Mouse (Mus musculus) frontal cortex, adult (tissue): ENCODE results near the gene Kcnh1.

Source experiments
- ATAC-seq: cut with Nextera tagmentation; 2 replicates; pipeline ENCODE4 v1.9.2; 2017; ENCODE audit warnings: mild to moderate bottlenecking, moderate library complexity, mixed read lengths; ENCODE audit not compliant: low TSS enrichment

Gene Kcnh1

DNA sequence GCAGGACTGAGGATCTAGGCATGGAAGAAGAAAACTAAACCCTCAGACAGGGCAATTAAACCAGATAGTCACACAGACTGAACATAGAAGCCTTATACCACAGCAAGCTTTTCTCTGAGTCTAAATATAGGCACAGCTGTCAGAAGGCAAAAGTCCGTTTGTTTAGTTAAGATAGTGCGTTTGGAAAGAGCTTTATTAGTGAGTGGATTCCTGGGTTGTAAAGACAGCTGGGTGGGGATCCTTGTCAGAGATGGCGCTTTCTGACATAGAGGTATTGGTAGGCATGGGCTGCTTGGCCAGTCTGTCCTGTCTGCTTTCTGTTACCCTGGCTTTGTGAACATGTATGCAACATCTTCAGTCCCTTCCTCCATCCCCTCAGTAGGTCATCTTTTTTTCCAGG lies 266.5 kb downstream of the Kcnh1 start:
- ATAC-seq, result no peak

DNA sequence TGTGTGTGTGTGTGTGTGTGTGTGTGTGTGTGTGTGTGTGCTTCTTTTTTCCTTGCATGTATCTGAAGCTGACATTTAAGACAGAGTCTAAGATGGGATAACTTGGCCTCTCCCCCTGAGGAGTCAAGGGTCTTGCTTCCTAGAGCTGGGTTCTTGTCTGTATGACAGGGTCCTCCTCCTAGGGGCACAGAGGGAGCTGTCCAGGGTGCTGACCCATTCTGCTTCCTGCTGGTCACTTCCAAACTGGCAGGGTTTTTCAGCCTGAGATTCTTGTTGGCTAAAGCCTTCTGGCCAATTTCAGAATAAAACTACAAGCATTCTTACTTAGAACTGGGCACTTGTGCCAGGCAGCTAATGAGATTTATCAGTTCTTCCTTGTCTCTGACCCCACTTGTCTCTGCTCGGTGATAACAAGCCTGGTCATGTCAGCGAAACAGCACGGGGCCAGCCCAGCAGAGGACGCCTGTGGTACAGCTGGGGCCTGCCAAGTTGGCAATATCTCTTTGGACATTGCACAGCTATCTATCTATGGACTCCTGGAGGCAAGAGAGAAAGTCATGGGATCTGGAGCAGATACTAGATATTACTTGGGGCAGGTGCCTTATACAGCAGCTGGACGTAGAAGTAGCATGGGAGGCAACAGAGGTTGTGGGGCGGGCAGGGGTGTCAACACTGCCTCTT lies 267.1 kb downstream of the Kcnh1 start:
- no peak for ATAC-seq

DNA sequence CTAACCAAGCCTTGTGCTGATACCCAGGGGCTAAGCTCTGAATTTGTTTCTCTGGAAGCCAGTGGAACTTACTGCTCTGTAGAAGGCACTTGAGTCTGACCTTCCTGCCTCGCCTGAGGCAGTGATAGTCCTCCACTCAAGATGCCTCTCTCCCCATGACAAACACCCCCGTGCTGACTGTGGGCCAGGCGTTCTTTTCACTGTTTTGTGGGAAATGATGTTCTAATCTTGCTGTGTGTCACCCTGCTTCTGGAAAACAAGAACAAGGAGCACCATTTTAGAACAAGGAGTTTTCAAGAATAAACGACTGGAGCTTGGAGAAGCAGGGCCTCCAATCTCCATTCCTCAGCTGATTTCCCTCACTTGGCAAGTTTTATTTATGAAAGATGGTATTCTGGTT lies 273.2 kb downstream of the Kcnh1 start:
- peak; percentile 69; the same call in 1 of the 2 replicates for ATAC-seq

DNA sequence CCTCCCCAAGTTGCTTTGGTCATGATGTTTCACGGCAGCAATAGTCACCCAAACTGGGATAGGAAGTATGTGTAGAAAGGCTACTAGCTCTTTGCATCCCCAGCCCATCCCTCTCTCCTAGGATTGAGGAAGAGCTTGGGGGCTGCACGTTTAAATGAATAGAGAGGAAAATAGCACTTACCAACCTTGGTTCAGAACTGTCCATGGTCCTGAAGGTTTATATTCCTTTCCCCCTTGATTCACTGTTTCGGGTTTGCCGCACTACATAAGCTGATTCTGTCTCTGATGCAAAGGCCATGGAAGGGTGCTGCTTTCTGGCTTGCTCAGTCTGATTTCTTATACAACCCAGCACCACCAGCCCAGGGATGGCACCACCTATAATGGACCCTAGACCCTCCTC lies 281.8 kb downstream of the Kcnh1 start:
- ATAC-seq, result no peak

DNA sequence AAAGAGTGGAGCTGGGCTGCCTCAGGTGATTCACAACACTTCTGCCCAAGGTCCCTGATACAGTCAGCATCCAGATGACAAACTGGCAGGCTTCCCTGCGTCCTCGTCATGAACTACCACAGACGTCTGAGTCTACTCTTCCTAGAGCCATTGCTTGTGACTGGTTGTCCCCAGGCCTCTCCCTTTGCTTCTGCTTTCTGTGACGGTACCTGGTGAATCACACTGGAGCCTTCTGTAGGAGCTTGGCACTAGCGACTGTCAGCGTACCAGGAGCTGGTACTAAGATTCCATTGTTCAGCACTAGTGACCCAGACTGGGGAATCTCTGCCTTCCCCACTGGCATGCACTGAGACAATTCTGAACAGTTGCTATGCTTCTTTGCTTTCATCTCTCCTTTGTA lies 282.6 kb downstream of the Kcnh1 start:
- peak; percentile 67 for ATAC-seq

DNA sequence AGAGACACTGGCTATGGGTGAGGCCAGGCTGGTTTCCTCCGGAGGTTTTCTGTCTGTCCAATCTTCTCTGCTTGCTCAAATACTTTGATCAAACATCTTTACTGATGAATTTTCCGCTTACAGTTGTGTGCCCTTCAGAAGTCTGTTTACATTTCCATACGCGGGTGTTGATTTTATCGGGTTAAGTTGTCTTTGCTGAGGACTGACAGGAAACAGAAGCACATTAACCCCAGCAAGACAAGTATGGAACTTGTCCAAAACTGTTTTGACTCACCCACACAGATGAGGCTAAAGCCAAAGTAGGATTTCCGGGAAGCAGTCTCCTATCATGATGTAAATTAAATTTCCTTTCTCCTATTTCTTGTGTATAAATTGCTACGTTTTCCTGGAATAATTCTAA lies 286.1 kb downstream of the Kcnh1 start:
- ATAC-seq, result no peak

DNA sequence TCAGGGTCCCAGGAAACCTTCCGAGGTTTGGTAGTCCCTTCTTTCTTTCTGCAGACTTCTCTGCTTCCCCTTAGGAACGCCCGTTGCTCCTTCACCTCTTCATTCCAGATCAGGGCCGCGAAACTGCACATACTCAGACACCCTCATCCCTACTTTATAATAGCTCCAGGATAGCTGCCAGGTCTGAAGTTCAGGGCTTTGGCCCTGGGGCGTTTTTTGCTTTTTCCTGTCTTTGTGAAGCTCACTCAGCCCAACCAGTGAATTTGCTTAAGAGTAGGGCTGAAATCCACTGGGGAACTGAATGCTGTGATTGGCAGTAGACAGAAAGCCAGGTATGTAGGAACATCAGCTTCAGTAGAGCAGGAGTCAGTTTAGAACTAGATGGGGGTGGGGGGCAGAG lies 287.0 kb downstream of the Kcnh1 start:
- ATAC-seq, result no peak

DNA sequence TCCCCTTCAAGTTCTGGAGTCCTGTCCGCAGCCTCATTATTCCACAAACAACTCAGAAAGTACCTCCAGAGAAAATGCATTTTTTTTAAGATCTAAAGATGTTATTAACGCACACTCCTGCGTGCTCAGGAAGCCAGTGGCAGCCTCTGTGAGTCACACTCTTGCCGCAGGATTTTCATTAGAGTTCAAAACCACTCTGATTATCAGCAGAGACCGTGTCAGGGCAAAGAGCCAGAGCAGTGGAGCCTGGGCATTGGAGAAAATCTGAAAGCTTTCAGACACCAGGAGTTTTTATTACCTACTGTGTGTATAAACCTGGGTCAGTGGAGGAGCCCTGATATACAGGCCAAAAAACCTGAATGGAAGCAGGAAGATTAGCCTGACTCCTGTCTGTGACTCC lies 287.6 kb downstream of the Kcnh1 start:
- no peak for ATAC-seq

DNA sequence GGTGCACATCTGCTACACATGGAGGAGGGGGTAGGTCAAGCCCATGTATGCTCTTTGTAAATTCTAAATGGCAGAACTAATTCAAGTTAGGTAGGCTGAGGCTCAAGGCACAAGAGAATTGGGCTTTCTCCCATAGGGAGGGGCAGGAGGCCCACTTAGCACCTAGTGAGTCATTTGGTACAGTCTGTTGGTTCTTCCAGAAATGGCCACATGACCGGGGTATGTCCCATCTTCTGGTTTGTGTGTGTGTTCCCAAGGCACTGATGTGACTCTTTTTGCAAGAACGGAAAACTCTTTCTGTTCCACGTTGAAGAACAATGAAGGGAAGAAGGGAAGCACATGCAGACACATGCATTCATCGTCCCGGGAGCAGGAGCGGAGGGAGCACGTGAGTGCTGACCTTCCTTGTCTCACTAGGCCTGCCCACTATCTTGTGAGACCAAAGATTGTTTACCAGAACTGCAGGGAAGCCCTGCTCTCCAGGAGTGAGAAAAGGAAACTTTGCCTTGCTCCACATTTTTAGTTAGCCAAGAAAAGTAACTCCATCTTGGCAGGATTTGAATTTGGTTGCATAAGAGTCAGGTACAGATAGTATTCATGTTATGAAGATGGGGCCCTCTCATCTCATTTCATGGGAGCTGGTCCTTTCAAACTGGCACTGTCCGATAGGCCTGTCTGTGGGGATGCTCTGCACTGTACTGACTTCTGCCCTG lies 289.7 kb downstream of the Kcnh1 start:
- ATAC-seq, result peak; percentile 42

DNA sequence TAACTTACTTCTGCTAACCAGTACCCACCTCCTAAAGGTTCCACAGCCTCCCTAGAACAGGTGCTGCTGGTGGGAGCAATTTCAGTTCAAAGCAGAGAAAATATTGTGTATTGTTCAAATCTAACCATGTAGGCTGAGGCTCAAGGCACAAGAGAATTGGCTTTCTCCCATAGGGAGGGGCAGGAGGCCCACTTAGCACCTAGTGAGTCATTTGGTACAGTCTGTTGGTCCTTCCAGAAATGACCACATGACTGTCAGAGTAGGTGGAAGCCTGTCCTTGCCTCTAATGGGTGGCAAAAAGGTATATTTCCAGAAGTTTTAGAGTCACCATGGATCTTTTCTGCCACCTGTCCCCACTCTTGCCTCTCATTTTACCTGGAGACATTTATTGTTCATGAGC lies 290.9 kb downstream of the Kcnh1 start:
- no peak; the same call in 1 of the 2 replicates for ATAC-seq

DNA sequence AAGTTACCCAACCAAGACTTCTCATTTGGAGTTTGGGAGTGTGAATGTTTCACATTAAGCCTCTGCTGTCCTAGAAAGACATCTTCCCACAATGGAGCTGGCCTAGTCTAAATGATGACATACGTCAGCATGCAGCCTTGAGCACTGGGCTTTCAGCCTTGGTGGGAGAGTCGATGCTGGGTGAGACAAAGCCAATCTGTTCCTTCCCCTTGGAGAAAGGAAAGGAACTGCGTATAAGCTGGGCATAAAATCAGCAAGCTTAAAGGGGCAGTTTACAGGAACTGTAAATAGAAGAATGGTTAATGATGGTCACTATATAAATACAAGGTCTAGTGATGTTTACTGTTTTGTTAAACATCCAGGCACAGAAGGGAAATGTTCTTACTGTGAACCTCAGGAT lies 294.5 kb downstream of the Kcnh1 start:
- ATAC-seq, result peak; percentile 56

DNA sequence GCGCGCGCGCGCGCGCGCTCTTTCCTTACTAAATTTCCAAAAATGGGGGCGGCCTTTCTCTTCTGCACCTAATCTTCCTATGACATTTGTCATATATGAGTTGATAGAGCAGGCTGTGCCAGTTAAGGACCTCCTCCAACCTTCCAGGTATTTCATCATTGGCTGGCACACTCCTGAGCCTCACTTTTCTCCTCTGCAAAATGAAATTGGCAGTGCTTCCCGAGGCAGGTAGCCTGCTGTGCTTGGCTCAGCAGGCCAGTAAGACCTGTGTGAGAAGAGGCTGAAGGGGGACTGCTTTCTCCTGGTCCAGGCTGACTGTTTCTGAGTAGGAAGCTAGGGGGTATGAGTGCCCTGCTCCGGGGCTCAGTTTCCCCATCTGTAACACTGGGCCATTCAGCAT lies 297.0 kb downstream of the Kcnh1 start:
- no peak for ATAC-seq

DNA sequence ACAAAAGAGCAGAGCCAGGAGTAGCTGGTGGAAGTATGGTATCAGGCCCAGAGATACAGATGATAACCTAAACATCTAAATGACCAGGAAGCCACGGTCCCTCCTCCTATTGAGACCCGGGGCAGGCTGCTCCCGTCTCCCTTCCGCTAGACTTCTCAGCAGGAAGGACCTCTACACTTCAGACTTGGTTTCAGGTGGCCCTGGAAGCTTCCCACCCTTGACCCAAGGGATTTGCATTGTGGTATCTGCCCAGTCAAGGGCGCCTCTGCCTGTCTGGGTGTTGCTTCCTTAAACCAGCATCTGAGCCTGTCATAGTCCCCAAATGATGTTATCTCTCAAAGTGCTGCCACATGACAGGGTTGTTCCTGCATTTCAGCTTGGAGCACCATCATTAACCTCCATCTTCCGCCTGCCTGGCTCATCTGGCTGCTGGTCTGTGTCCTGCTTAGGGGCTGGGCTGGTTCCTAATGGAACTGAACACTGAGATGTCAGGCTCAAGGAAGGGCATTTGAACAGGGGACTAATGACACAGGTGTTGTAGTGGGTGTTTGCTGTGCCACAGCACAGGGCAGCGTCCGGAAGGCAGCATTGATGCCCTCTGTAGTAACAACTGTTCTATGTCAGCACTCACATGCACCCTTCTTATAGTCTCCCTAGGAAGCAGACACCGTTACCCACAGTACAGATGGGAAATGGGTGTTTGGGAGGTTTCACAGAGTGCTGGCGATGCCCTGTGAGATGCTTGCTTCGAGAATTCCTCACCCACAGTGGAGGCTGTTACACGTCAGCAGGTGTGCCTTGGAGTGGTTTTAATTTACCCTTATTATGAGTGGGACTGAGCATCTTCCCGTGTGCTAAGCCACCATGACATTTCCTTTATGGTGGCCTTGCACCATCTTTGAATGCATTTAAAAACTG lies 299.6 kb downstream of the Kcnh1 start:
- peak; percentile 38; the same call in 1 of the 2 replicates for ATAC-seq

DNA sequence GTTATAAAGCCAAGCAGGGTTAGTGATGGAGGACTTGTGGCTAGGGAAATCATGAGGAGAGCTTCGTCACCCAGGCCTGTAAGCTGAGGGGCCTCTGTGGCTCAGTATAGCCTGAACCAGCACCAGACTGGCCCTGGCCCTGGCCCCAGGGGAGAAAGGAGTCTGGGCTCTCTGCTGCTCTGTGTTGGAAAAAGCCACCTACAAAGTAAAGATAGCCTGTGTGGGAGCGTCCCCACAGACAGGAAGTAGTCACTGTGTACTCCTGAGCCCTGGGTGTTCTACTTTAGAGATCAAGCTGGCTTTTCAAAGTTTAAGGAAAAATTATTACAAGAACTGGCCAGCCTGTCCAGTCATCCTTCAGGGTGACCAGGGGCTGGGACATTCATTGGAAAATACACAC lies 306.9 kb downstream of the Kcnh1 start:
- peak; percentile 64 for ATAC-seq

DNA sequence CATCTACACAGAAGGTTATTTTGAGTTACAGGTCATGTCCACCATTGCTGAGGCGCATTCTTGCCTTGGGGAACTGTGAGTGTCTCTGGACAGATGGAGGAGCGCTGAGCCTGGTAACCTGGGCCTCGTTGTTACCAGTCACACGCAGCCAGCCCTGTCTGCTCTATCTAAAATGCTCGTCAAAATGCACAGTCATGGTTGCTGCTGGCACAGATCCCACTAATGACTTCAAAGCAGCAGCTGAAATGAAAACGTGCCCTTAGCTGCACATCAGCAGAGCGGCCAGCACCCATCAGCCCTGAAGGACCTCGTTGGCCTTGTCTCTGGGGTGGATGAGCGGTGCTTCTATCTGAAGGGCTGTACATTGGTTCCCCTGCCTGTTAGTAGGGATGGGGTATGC lies 311.4 kb downstream of the Kcnh1 start:
- ATAC-seq, result no peak

DNA sequence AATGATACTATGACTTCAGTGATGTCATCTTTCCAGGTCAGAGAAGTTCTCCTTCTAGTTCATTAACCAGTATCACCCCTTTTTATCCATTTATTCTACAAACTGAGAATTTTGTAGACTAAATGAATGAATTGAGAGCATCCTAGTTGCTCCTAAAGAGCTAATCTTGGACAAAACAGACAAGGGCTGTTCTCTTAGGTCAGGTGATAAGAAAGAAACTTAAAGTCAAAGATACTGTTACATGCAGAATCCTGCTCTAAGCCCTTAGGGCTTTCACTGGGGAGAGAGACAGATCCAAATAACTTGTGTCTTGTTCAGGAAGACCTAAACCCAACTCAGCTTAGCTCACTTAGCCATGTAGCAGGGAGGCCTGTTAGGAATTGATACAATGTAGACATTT lies 312.3 kb downstream of the Kcnh1 start:
- ATAC-seq, result no peak

DNA sequence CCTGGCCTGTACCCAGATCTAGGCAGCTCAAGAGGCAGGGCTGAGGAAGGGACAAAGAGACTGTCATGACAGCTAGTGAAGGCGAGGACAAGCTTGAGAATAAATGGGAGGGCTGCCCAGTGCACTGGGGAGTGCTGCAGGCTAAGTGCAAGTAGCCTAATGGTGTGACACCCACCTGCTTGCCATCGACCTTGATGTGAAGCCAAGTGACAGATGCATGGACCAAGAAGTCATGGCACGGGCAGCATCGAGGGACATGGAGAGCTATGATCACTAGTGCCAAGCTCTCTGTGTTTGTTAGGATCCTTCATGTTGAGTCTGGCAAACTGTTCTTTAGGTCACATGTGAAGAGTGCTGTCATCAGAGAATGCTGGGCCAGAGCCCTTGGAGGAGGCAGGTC lies 313.1 kb downstream of the Kcnh1 start:
- no peak for ATAC-seq

DNA sequence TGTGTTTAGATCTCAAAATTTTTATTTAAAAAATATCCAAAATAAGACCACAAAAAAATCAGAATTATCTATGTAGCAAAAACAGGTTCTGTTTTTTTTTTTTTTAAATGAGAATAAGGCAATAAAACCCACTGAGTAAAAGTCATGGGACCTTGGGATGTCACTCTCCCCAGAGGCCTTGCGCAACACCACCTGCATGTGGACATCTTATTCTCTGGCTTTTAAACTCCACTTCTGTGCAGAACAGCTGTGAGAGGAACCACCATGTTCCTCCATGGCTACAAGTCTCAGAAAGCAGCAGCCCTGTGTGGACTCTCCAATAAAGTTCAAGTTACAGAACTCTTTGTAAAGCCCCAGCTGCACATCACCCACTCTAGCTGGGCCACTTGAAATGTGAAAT lies 322.2 kb downstream of the Kcnh1 start:
- no peak for ATAC-seq

DNA sequence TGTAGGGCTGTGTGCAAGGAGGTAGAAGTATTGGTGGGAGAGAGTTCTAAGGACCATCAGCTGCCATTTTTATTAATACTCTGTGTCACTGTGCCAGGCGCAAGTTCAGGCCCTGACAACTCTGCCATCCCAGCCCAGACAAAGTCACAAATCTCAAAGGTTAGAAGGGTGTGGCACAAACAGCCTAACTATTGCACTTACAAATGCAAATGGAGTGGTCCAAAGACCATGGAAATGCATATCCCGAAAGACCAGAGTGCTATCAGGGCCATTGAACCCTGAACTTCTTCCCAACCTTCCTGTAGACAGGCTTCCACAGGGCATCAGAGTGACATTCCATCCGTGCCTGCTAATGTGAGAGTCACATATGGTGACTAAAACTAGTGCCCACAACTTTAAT lies 324.8 kb downstream of the Kcnh1 start:
- ATAC-seq, result no peak

DNA sequence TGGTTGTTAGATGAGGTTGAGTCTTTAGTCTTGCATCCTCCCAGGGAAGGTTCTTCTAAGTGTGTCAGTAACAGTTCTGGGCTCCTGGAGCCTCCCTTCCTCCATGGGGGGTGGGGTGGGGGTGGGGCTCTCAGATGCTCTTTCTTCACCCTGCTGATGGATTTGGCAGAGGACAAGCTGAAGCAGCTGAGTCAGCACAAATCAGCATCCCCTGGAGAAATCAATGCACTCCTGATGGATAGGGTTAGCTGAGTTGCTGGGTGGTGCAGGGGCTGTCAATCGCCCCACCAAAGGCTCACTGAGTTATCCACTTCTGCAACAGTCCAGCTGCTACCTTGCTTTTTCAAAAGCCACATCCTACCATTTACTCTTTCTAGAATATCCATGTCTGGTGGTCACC lies 329.1 kb downstream of the Kcnh1 start:
- no peak for ATAC-seq

DNA sequence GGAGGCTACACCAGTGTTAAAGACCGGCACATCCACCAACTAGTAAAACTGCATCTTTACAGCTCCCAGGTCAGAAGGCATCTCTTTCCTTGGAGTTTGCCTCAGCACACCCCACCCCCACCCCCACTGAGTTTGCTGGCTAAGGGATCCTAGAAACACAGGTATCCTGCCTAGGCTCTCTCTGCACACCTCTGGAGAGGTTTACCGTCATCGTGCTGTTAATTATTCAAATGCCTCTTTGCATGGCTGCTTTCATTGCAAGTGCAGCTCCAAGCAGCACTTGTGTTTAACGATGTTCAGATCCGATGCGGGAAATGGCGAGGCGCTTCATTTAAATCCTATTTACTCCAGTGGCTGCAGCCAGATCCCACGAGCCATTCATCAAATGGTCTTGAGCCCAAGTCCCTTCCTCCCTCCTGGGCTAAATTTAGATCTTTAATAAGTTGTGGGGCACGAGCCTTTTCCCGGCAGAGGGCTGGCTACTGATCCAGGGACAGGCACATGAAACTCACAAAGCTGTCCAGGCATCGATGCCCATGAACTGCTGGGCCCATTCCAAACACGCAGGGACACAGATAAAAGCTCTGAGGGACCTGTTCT lies 330.4 kb downstream of the Kcnh1 start:
- ATAC-seq, result no peak
